Mouse (Mus musculus) stomach, embryonic 16.5 days (tissue): ENCODE measurements at regions not wholly inside any gene's neighbourhood (a gene's known extent, or its start where the extent isn't known, plus 50 kb on each side); places are given as distances from the start of the nearest gene placed in this dataset.

Experiments used
- ATAC-seq: fragments of 200-750 bp; cut with Nextera tagmentation; 2 replicates; pipeline ENCODE4 v1.8.0; 2017; ENCODE audit warnings: moderate number of reproducible peaks, moderate TSS enrichment; ENCODE audit not compliant: insufficient read depth, low FRiP score
- H3K27ac ChIP-seq: fragments of 300-500 bp; sonication (generic); 2 replicates; pipeline ENCODE4 v1.5.1; 2014; ENCODE audit warnings: low read length
- H3K27me3 ChIP-seq: fragments of 300-500 bp; sonication (generic); 2 replicates; pipeline ENCODE4 v1.6.1; 2014; ENCODE audit warnings: low read length, control low read depth, mixed read lengths; ENCODE audit not compliant: control insufficient read depth, insufficient read depth
- H3K36me3 ChIP-seq: fragments of 300-500 bp; sonication (generic); 2 replicates; pipeline ENCODE4 v1.6.1; 2014; ENCODE audit warnings: low read length; ENCODE audit not compliant: control insufficient read depth, insufficient read depth
- H3K4me1 ChIP-seq: fragments of 300-500 bp; sonication (generic); 2 replicates; pipeline ENCODE4 v1.6.1; 2014; ENCODE audit warnings: low read length, control low read depth, mixed read lengths; ENCODE audit not compliant: control insufficient read depth, insufficient read depth
- H3K4me2 ChIP-seq: fragments of 300-500 bp; sonication (generic); 2 replicates; pipeline ENCODE4 v1.6.1; 2014; ENCODE audit warnings: low read depth, low read length, mixed read lengths
- H3K4me3 ChIP-seq: fragments of 300-500 bp; sonication (generic); replicated peaks from 2 replicates; pipeline ENCODE4 v1.5.1; 2014; ENCODE audit warnings: mild to moderate bottlenecking, low read length
- H3K9ac ChIP-seq: fragments of 300-500 bp; sonication (generic); 2 replicates; pipeline ENCODE4 v1.6.1; 2014; ENCODE audit warnings: low read length
- H3K9me3 ChIP-seq: fragments of 300-500 bp; sonication (generic); replicated peaks from 2 replicates; pipeline ENCODE4 v1.6.1; 2016; ENCODE audit warnings: low read length, control low read depth; ENCODE audit not compliant: control insufficient read depth
- WGBS: fragments of 180-500 bp; shearing (Covaris S2); extraction: QIAGEN DNeasy Blood & Tissue Kit; methylation state at CpG from one replicate; pipeline ENCODE4 v1.1.7; 2014; 5-methylcytosine and 5-hydroxymethylcytosine counted together

DNA sequence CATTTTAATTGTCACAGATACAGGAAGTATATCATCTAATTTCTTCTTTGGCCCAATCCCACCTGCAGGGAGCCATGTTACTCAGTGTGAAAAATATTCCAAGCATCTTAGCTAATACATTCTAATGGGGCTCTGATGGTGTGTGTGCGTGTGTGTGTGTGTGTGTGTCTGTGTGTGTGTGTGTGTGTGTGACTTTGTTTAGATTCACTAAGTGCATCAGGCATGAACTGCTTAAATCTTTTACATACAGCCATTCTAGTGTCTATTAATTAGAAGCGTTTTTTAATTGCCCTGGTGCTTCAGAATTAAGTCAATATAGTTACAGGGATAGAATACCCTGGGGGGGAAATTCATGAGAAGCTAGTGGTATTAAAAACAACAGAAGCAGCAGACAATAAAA lies 912.1 kb upstream of the Gm5150 start:
- WGBS: 79% methylated on average over 2 of the region's 2 CpGs
- no peaks in the 10 kb centered on the region for H3K4me1 ChIP-seq
- no peak overlapping the region for H3K4me2 ChIP-seq
- no peak overlapping the region for H3K9ac ChIP-seq
- H3K9me3 ChIP-seq: no peaks in the 10 kb centered on the region
- no peak for ATAC-seq
- H3K36me3 ChIP-seq: no peaks in the 10 kb centered on the region
- H3K27me3 ChIP-seq: no peaks in the 10 kb centered on the region
- H3K4me3 ChIP-seq: no peak overlapping the region
- H3K27ac ChIP-seq: no peak overlapping the region

- ATAC-seq: no peak
- H3K4me1 ChIP-seq: no peaks in the 10 kb centered on the region
- H3K27ac ChIP-seq: no peak overlapping the region
- H3K9ac ChIP-seq: no peak overlapping the region
- no peaks in the 10 kb centered on the region for H3K27me3 ChIP-seq
- no peaks in the 10 kb centered on the region for H3K9me3 ChIP-seq
- H3K4me2 ChIP-seq: no peak overlapping the region
- no peak overlapping the region for H3K4me3 ChIP-seq
- 34% methylated on average over 2 of the region's 2 CpGs for WGBS
- no peaks in the 10 kb centered on the region for H3K36me3 ChIP-seq
Observed at GRCm38 (mm10) chr3:16916072-16916403, 909.8 kb upstream of the Gm5150 start.

GRCm38 (mm10) chr3:16915389-16916071 lies 909.3 kb upstream of the Gm5150 start:
- no peak overlapping the region for H3K4me3 ChIP-seq
- no peak overlapping the region for H3K9ac ChIP-seq
- no peak overlapping the region for H3K27ac ChIP-seq
- H3K9me3 ChIP-seq: no peaks in the 10 kb centered on the region
- H3K36me3 ChIP-seq: no peaks in the 10 kb centered on the region
- no peak overlapping the region for H3K4me2 ChIP-seq
- no peaks in the 10 kb centered on the region for H3K4me1 ChIP-seq
- ATAC-seq: 0 out of 2 replicates have a peak, but pooled peaks have one; percentile 37
- 48% methylated on average over 2 of the region's 2 CpGs for WGBS
- no peaks in the 10 kb centered on the region for H3K27me3 ChIP-seq

- no peak overlapping the region for H3K4me2 ChIP-seq
Observed at GRCm38 (mm10) chr3:16888132-16888531, 881.9 kb upstream of the Gm5150 start.

DNA sequence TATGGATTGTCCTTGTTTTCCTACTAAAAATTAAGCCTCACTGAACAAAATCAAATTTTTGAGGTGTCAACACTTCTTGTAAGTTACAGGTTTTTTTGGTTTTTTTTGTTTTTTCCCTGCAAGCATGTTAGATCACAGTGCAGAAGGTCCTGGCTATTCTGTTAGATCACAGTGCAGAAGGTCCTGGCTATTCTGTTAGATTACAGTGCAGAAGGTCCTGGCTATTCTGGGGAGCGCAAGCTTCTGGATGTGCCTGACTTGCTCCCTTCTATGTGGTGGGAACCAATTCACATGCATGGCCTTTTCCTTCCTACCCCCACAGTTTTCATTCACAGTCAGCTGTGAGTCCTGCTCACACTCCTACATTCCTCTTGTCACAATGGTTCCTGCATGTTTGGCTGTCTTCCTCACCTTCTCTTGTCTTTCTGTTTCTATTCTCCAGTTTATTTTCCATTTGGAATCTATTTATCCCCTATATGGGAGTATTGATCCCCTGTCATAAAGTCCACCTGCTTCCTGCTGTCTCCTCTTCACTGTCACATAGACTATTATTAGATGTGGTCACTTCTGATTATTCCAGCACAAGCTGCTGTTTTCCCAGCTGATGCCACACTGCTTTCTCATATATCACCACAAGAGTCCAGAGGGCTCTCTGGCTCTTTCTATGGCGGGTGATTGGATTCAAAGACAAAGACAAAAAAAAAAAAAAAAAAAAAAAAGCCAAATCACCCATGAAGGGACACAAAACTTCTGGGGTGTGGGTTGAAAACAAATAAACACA lies 866.3 kb upstream of the Gm5150 start:
- no peak overlapping the region for H3K27ac ChIP-seq
- no peaks in the 10 kb centered on the region for H3K4me1 ChIP-seq
- H3K27me3 ChIP-seq: no peaks in the 10 kb centered on the region
- H3K9me3 ChIP-seq: no peaks in the 10 kb centered on the region
- ATAC-seq: no peak
- H3K36me3 ChIP-seq: no peaks in the 10 kb centered on the region
- no peak overlapping the region for H3K9ac ChIP-seq
- H3K4me2 ChIP-seq: no peak overlapping the region
- H3K4me3 ChIP-seq: no peak overlapping the region
- 71% methylated on average over 2 of the region's 2 CpGs for WGBS

More at GRCm38 (mm10) chr3:16888132-16888531, 881.9 kb upstream of the Gm5150 start:
- no peak overlapping the region for H3K27ac ChIP-seq
- no peaks in the 10 kb centered on the region for H3K4me1 ChIP-seq
- no peak overlapping the region for H3K4me3 ChIP-seq
- H3K9me3 ChIP-seq: no peaks in the 10 kb centered on the region
- ATAC-seq: no peak
- 86% methylated on average over 1 of the region's 1 CpGs for WGBS
- H3K27me3 ChIP-seq: no peaks in the 10 kb centered on the region
- H3K9ac ChIP-seq: no peak overlapping the region
- no peaks in the 10 kb centered on the region for H3K36me3 ChIP-seq

- no peak for ATAC-seq
- H3K4me2 ChIP-seq: no peak overlapping the region
- no peaks in the 10 kb centered on the region for H3K27me3 ChIP-seq
- H3K27ac ChIP-seq: no peak overlapping the region
- 46% methylated on average over 1 of the region's 1 CpGs for whole genome bisulfite sequencing
- no peaks in the 10 kb centered on the region for H3K4me1 ChIP-seq
- no peaks in the 10 kb centered on the region for H3K36me3 ChIP-seq
- no peaks in the 10 kb centered on the region for H3K9me3 ChIP-seq
- H3K4me3 ChIP-seq: no peak overlapping the region
- H3K9ac ChIP-seq: no peak overlapping the region
Observed at GRCm38 (mm10) chr3:16860034-16860433, 853.8 kb upstream of the Gm5150 start.

- H3K36me3 ChIP-seq: no peaks in the 10 kb centered on the region
- no peak for ATAC-seq
- H3K9ac ChIP-seq: no peak overlapping the region
- no peaks in the 10 kb centered on the region for H3K9me3 ChIP-seq
- no peaks in the 10 kb centered on the region for H3K27me3 ChIP-seq
- H3K4me1 ChIP-seq: no peaks in the 10 kb centered on the region
- H3K4me3 ChIP-seq: no peak overlapping the region
- whole genome bisulfite sequencing: 64% methylated on average over 2 of the region's 2 CpGs
- H3K4me2 ChIP-seq: no peak overlapping the region
- no peak overlapping the region for H3K27ac ChIP-seq
Observed at GRCm38 (mm10) chr3:16858931-16859330, 852.7 kb upstream of the Gm5150 start.

GRCm38 (mm10) chr3:16855251-16855650 lies 849.0 kb upstream of the Gm5150 start:
- 80% methylated on average over 2 of the region's 2 CpGs for WGBS
- Histone ChIP-seq H3K27me3 (no peaks in the 10 kb centered on the region), H3K4me3 (no peak overlapping the region), H3K9ac (no peak overlapping the region), H3K36me3 (no peaks in the 10 kb centered on the region), H3K9me3 (no peaks in the 10 kb centered on the region), H3K4me1 (no peaks in the 10 kb centered on the region), H3K27ac (no peak overlapping the region), H3K4me2 (no peak overlapping the region)
- no peak for ATAC-seq

GRCm38 (mm10) chr3:16853992-16854391 lies 847.8 kb upstream of the Gm5150 start:
- H3K27ac ChIP-seq: no peak overlapping the region
- 62% methylated on average over 5 of the region's 5 CpGs for WGBS

More at GRCm38 (mm10) chr3:16853992-16854391, 847.8 kb upstream of the Gm5150 start:
- H3K9ac ChIP-seq: no peak overlapping the region
- H3K4me2 ChIP-seq: no peak overlapping the region
- no peaks in the 10 kb centered on the region for H3K36me3 ChIP-seq
- no peak for ATAC-seq
- no peaks in the 10 kb centered on the region for H3K27me3 ChIP-seq
- H3K9me3 ChIP-seq: no peaks in the 10 kb centered on the region
- H3K4me1 ChIP-seq: no peaks in the 10 kb centered on the region
- no peak overlapping the region for H3K4me3 ChIP-seq
